Mouse (Mus musculus): ENCODE measurements around the gene Lmo2.

- no peak for TF ChIP-seq CTCF (IDR thresholded peaks at IDR 0.05; ENCODE audit: insufficient read depth, low read length)
- no peak for TF ChIP-seq POLR2A (IDR thresholded peaks at IDR 0.05; ENCODE audit: borderline replicate concordance, extremely low read depth, low read depth, low read length)
These were observed 50.2 kb downstream of the Lmo2 start for GRCm38 (mm10) chr2:104007793-104008519.

All from lung, adult 2 months (tissue).